Mouse (Mus musculus) heart, embryonic 14.5 days (tissue): ENCODE measurements around the gene Tmed1. TPM values are rescaled to one million over a fixed set of nuclear protein-coding genes. Genes with fewer than 3 reads are reported as not detected.
A peak's percentile ranks its signal among the peaks of the same experiment; 100 is the strongest.

Source experiments
- ATAC-seq: fragments of 200-750 bp; cut with Nextera tagmentation; 2 replicates; pipeline ENCODE4 v1.8.0; 2017; ENCODE audit warnings: low read depth, moderate TSS enrichment; ENCODE audit not compliant: insufficient number of reproducible peaks, insufficient read depth, low FRiP score
- H3K27ac ChIP-seq, 2 experiments: fragments of 200-500 bp in 1 of 2; fragments of 300-500 bp in 1 of 2; sonication (generic) in 1 of 2; replicated peaks in 1 of 2; 2 replicates each; pipeline ENCODE4 v1.5.1; 2012 to 2014; ENCODE audit warnings: low read depth in 2 of 2, low read length in 2 of 2, control low read depth in 1 of 2, mild to moderate bottlenecking in 1 of 2, mixed read lengths in 1 of 2; ENCODE audit not compliant: control insufficient read depth in 1 of 2, insufficient read depth in 1 of 2
- H3K27me3 ChIP-seq: fragments of 300-500 bp; sonication (generic); 2 replicates; pipeline ENCODE4 v1.6.1; 2014; ENCODE audit warnings: mild to moderate bottlenecking, low read length, control low read depth; ENCODE audit not compliant: control insufficient read depth, insufficient read depth
- H3K36me3 ChIP-seq: fragments of 300-500 bp; sonication (generic); 2 replicates; pipeline ENCODE4 v1.6.1; 2014; ENCODE audit warnings: mild to moderate bottlenecking, control low read depth, low read length, mixed read lengths; ENCODE audit not compliant: control insufficient read depth, insufficient read depth
- H3K4me1 ChIP-seq, 2 experiments: fragments of 200-500 bp in 1 of 2; fragments of 300-500 bp in 1 of 2; sonication (generic) in 1 of 2; 2 replicates each; pipeline ENCODE4 v1.6.1; 2012 to 2014; ENCODE audit warnings: low read length in 2 of 2, control low read depth in 1 of 2, mixed read lengths in 1 of 2; ENCODE audit not compliant: control insufficient read depth in 2 of 2, insufficient read depth in 2 of 2
- H3K4me2 ChIP-seq: fragments of 300-500 bp; sonication (generic); 2 replicates; pipeline ENCODE4 v1.6.1; 2014; ENCODE audit warnings: mild to moderate bottlenecking, low read length
- H3K4me3 ChIP-seq, 2 experiments: fragments of 200-500 bp in 1 of 2; fragments of 300-500 bp in 1 of 2; sonication (generic) in 1 of 2; 2 replicates each; pipeline ENCODE4 v1.5.1; 2012 to 2014; ENCODE audit warnings: low read length in 2 of 2, mild to moderate bottlenecking in 2 of 2, control low read depth in 1 of 2, low read depth in 1 of 2, moderate library complexity in 1 of 2; ENCODE audit not compliant: control insufficient read depth in 1 of 2, insufficient read depth in 1 of 2
- H3K9ac ChIP-seq: fragments of 300-500 bp; sonication (generic); 2 replicates; pipeline ENCODE4 v1.6.1; 2014; ENCODE audit warnings: mild to moderate bottlenecking, low read length
- H3K9me3 ChIP-seq: fragments of 300-500 bp; sonication (generic); 2 replicates; pipeline ENCODE4 v1.6.1; 2016; ENCODE audit warnings: low read length, control low read depth; ENCODE audit not compliant: control insufficient read depth
- WGBS: fragments of 180-500 bp; shearing (Covaris S2); extraction: QIAGEN DNeasy Blood & Tissue Kit; methylation state at CpG from one replicate; pipeline ENCODE4 v1.1.7; 2014; 5-methylcytosine and 5-hydroxymethylcytosine counted together
- polyA plus RNA-seq: library from polyadenylated mRNA; unstranded; fragments of >200 nt; fragmentation: Nextera tagmentation; extraction: Ambion mirVana; gene quantifications from 2 replicates; pipeline ENCODE4 v1.2.1, GENCODE M21; 2014

The Tmed1 gene
- polyA plus RNA-seq, 1 experiment from 2014 or later, result 81.4 TPM

GRCm38 (mm10) chr9:21507753-21508430 is 2.2 kb downstream of the Tmed1 start:
- Histone ChIP-seq H3K9me3 (no peaks in the 10 kb centered on the region), H3K4me1 (peaks cover 10 to 12% of the 10 kb centered on the region in 2 experiments), H3K4me3 (no peak overlapping the region), H3K27ac (no peak overlapping the region), H3K36me3 (peaks cover 60% of the 10 kb centered on the region), H3K4me2 (no peak overlapping the region), H3K9ac (no peak overlapping the region), H3K27me3 (no peaks in the 10 kb centered on the region)
- 92% methylated on average over 15 of the region's 15 CpGs for WGBS
- no peak for ATAC-seq

GRCm38 (mm10) chr9:21505767-21506166 is 4.3 kb downstream of the Tmed1 start:
- no peak overlapping the region for H3K27ac ChIP-seq

GRCm38 (mm10) chr9:21503352-21503751 is 6.7 kb downstream of the Tmed1 start:
- ATAC-seq, result no peak
- 95% methylated on average over 8 of the region's 8 CpGs for WGBS
- no peaks in the 10 kb centered on the region for H3K27me3 ChIP-seq
- H3K4me3 ChIP-seq, result no peak overlapping the region
- H3K36me3 ChIP-seq, result peaks cover 73% of the 10 kb centered on the region
- no peaks in the 10 kb centered on the region for H3K9me3 ChIP-seq
- H3K4me2 ChIP-seq, result no peak overlapping the region
- no peak overlapping the region for H3K9ac ChIP-seq
- no peak overlapping the region for H3K27ac ChIP-seq
- no peaks in the 10 kb centered on the region for H3K4me1 ChIP-seq

More at GRCm38 (mm10) chr9:21505767-21506166, 4.3 kb downstream of the Tmed1 start:
- peaks cover 66% of the 10 kb centered on the region for H3K36me3 ChIP-seq
- H3K9me3 ChIP-seq, result no peaks in the 10 kb centered on the region
- H3K4me2 ChIP-seq, result no peak overlapping the region
- H3K27me3 ChIP-seq, result no peaks in the 10 kb centered on the region
- H3K4me3 ChIP-seq, result no peak overlapping the region
- no peak overlapping the region for H3K9ac ChIP-seq
- no peak for ATAC-seq
- peaks cover 6 to 8% of the 10 kb centered on the region in 2 experiments; a peak in 3 of 4 replicates for H3K4me1 ChIP-seq

GRCm38 (mm10) chr9:21498284-21498902 is 11.7 kb downstream of the Tmed1 start:
- H3K4me1 ChIP-seq, result no peaks in the 10 kb centered on the region
- no peak overlapping the region for H3K27ac ChIP-seq
- WGBS, result 86% methylated on average over 12 of the region's 12 CpGs
- H3K27me3 ChIP-seq, result no peaks in the 10 kb centered on the region
- H3K4me3 ChIP-seq, result no peak overlapping the region
- peaks cover 63% of the 10 kb centered on the region for H3K36me3 ChIP-seq
- no peak overlapping the region for H3K9ac ChIP-seq
- no peaks in the 10 kb centered on the region for H3K9me3 ChIP-seq
- no peak overlapping the region for H3K4me2 ChIP-seq
- ATAC-seq, result no peak

DNA sequence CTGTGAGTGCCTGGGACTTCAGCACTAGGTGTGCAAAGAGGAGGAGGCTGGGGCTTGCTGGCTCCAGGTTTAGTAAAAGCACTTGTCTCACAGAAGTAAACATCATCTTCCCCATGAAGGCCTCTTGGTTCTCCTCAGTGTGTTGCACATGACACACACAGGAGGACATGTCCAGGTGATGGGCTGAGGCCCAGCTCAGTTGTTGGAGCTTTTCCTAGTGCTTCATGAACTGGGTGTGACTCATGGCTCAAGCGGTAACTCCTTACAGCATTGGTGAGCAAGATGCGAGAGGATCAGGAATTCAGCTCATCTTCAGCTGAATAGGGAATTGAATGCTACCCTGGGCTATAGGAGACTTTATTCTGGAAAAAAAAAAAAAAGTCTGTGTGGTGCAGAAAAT is 12.4 kb downstream of the Tmed1 start:
- no peaks in the 10 kb centered on the region for H3K27me3 ChIP-seq
- H3K27ac ChIP-seq, result peak overlapping the region in 1 of 2 experiments; percentile 50; a peak in 1 of 4 replicates
- ATAC-seq, result no peak
- H3K36me3 ChIP-seq, result peaks cover 61% of the 10 kb centered on the region
- 89% methylated on average over 2 of the region's 2 CpGs for WGBS
- no peak overlapping the region for H3K4me2 ChIP-seq
- H3K4me1 ChIP-seq, result no peaks in the 10 kb centered on the region
- H3K9ac ChIP-seq, result no peak overlapping the region
- no peaks in the 10 kb centered on the region for H3K9me3 ChIP-seq
- H3K4me3 ChIP-seq, result no peak overlapping the region

DNA sequence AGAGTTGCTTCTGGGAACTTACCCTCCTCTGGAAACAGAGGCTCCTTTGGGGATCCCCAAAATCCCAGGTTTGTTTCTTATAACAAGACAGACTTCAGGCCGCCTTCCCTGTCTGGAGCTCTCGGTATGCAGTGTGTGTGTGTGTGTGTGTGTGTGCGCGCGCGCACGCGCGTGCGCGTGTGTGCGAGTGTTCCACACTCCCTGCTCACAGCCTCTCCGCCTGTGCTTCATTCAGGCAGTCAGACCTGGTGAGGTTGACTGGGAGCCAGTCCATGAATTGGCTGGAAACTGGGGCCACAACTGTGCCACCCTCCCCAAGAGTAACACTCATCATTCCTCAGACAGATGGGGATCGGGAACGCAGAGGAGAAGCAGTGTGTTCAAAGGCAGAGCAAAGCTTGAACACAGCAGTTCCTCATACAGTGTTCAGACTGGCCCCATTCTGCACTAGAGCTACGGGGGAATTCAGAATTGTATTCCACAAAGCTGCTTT is 13.0 kb downstream of the Tmed1 start:
- Histone ChIP-seq H3K9ac (no peak overlapping the region), H3K4me3 (no peak overlapping the region), H3K27me3 (no peaks in the 10 kb centered on the region), H3K4me2 (no peak overlapping the region), H3K27ac (peak overlapping the region in 1 of 2 experiments; percentile 50; a peak in 2 of 4 replicates), H3K36me3 (peaks cover 62% of the 10 kb centered on the region), H3K4me1 (no peaks in the 10 kb centered on the region), H3K9me3 (no peaks in the 10 kb centered on the region)
- 95% methylated on average over 16 of the region's 16 CpGs for WGBS
- ATAC-seq, result no peak

DNA sequence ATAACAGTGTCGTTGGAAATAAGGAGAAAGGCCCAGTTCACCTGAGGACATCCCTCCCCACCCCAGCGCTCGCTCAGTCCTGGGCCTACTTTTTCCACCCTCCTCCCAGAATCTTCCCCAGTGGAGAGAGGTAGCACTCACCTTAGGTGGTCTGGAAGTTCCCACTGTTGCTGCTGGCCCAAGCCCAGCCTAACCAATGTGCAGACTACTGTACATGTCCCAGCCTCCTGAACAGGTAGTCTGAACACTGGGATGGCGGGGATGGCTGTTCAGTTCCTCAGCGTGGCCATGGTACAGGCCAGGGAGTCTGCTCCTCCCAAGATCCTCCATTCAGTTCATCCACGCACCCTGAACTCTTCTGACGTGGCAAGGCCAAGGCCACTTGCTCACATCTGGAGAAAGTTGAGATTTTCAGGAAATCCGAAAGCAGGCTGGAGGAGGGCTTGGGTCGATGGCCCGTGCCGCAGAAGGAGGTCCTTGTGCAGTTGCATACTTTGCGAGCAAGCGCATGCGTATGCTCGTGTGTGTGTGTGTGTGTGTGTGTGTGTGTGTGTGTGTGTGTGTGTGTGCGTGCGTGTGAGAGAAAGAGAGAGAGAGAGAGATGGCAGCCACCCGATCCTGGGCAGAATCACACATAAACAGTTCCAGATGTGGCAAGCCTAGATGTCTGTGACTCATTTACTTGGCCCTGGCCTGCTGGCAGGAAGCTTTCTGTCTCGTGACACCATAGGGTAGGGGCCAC is 13.6 kb downstream of the Tmed1 start:
- Histone ChIP-seq H3K27ac (no peak overlapping the region), H3K27me3 (no peaks in the 10 kb centered on the region), H3K9ac (no peak overlapping the region), H3K36me3 (peaks cover 65% of the 10 kb centered on the region), H3K4me1 (no peaks in the 10 kb centered on the region), H3K9me3 (no peaks in the 10 kb centered on the region), H3K4me2 (no peak overlapping the region), H3K4me3 (no peak overlapping the region)
- WGBS, result 86% methylated on average over 19 of the region's 19 CpGs
- ATAC-seq, result peak; percentile 46; the same call in 1 of the 2 replicates
